14 mouse cellular contexts compared by ENCODE assay signal in genomic region chr10:57785552-57785951, GRCm38 (mm10). TPM values are rescaled to one million over a fixed set of nuclear protein-coding genes. Genes with fewer than 3 reads are reported as not detected.
DNase-seq lines count a peak whose midpoint lies in the region; ATAC-seq lines count a peak whose summit lies in the region.
"Had no signal": no experiment of that assay in that cellular context is flagged by ENCODE, and none has a peak within 500 bp of the region (broad histone marks: within the 10 kb centered on the region; RNA-seq: fewer than 3 reads in every experiment).

No protein-coding gene starts in this region.

- no peak for ATAC-seq in hindbrain, embryonic 13.5 days (ENCODE audit: low FRiP score)
- ATAC-seq in midbrain, embryonic 16.5 days: no peak
- ATAC-seq: inflammation-experienced regulatory T-cells, adult 6 months; liver, embryonic 12.5 days; lung, postnatal 0 days had no signal

- peaks cover 21% of the 10 kb centered on the region for H3K4me1 ChIP-seq in embryonic facial prominence, embryonic 10.5 days
- peaks cover 57% of the 10 kb centered on the region for H3K4me1 ChIP-seq in forebrain, embryonic 10.5 days
- H3K4me1 ChIP-seq in hindbrain, embryonic 13.5 days (replicated peaks): peaks cover 32% of the 10 kb centered on the region
- peaks cover 23% of the 10 kb centered on the region for H3K4me1 ChIP-seq in midbrain, embryonic 16.5 days (ENCODE audit: control insufficient read depth, insufficient read depth, low read length)
- H3K4me1 ChIP-seq: liver, embryonic 12.5 days had no signal

- no peaks in the 10 kb centered on the region for H3K36me3 ChIP-seq in embryonic facial prominence, embryonic 10.5 days (replicated peaks)
- peaks cover 12% of the 10 kb centered on the region; the same call in 1 of the 2 replicates for H3K36me3 ChIP-seq in forebrain, embryonic 10.5 days (replicated peaks)
- H3K36me3 ChIP-seq in hindbrain, embryonic 13.5 days: no peaks in the 10 kb centered on the region
- H3K36me3 ChIP-seq in midbrain, embryonic 16.5 days (ENCODE audit: control insufficient read depth, insufficient read depth, low read length): no peaks in the 10 kb centered on the region
- H3K36me3 ChIP-seq: liver, embryonic 12.5 days; stomach, embryonic 15.5 days had no signal

- H3K27me3 ChIP-seq in embryonic facial prominence, embryonic 10.5 days (replicated peaks; ENCODE audit: low read depth, poor library complexity, severe bottlenecking): peaks cover 7% of the 10 kb centered on the region; the same call in 1 of the 2 replicates
- H3K27me3 ChIP-seq in forebrain, embryonic 10.5 days (ENCODE audit: poor library complexity, severe bottlenecking): no peaks in the 10 kb centered on the region
- no peaks in the 10 kb centered on the region for H3K27me3 ChIP-seq in hindbrain, embryonic 13.5 days
- H3K27me3 ChIP-seq in midbrain, embryonic 16.5 days (ENCODE audit: control insufficient read depth, insufficient read depth, low read depth, low read length): no peaks in the 10 kb centered on the region
- H3K27me3 ChIP-seq: stomach, embryonic 15.5 days had no signal

- peak overlapping the region; percentile 48 for H3K4me3 ChIP-seq in embryonic facial prominence, embryonic 10.5 days
- peak overlapping the region; percentile 51 for H3K4me3 ChIP-seq in forebrain, embryonic 10.5 days
- H3K4me3 ChIP-seq in hindbrain, embryonic 13.5 days: peak overlapping the region; percentile 42
- H3K4me3 ChIP-seq in midbrain, embryonic 16.5 days (ENCODE audit: low read depth, low read length): peak overlapping the region; percentile 34
- H3K4me3 ChIP-seq: liver, embryonic 12.5 days; stomach, embryonic 15.5 days had no signal

- no peaks in the 10 kb centered on the region for H3K9me3 ChIP-seq in embryonic facial prominence, embryonic 10.5 days
- H3K9me3 ChIP-seq in forebrain, embryonic 10.5 days: 0 out of 2 replicates have a peak, but pooled peaks cover 3% of the 10 kb centered on the region
- H3K9me3 ChIP-seq in hindbrain, embryonic 13.5 days: no peaks in the 10 kb centered on the region
- H3K9me3 ChIP-seq in midbrain, embryonic 16.5 days (replicated peaks; ENCODE audit: control insufficient read depth, low read length, poor library complexity, severe bottlenecking): no peaks in the 10 kb centered on the region
- H3K9me3 ChIP-seq: liver, embryonic 12.5 days; stomach, embryonic 15.5 days had no signal

- peak overlapping the region; percentile 76 for H3K9ac ChIP-seq in hindbrain, embryonic 13.5 days
- peak overlapping the region; percentile 18; the same call in 1 of the 2 replicates for H3K9ac ChIP-seq in midbrain, embryonic 16.5 days (ENCODE audit: low read depth, low read length)
- H3K9ac ChIP-seq: liver, embryonic 12.5 days; stomach, embryonic 15.5 days had no signal

- 60% methylated on average over 2 of the region's 2 CpGs for WGBS in embryonic facial prominence, embryonic 10.5 days
- WGBS in forebrain, embryonic 10.5 days: 53% methylated on average over 2 of the region's 2 CpGs
- WGBS in hindbrain, embryonic 13.5 days: 22% methylated on average over 2 of the region's 2 CpGs
- 8% methylated on average over 2 of the region's 2 CpGs for WGBS in midbrain, embryonic 16.5 days

- no peak for DNase-seq in embryonic facial prominence, embryonic 10.5 days (ENCODE audit: low spot score)
- DNase-seq in forebrain, embryonic 10.5 days (ENCODE audit: extremely low spot score, low spot score): no peak
- no peak for DNase-seq in gastrocnemius, postnatal 4 days (ENCODE audit: low spot score in 2 of 2)
- DNase-seq in gastrocnemius, postnatal 25 days: no peak
- DNase-seq in left cerebral cortex, adult 18-20 months (ENCODE audit: low spot score in 2 of 2): no peak
- DNase-seq: adrenal gland, postnatal 10 days; cerebellum, postnatal 25 days; kidney, postnatal 4 days had no signal

- H3K27ac ChIP-seq in embryonic facial prominence, embryonic 10.5 days (replicated peaks): peak overlapping the region; percentile 73
- H3K27ac ChIP-seq in forebrain, embryonic 10.5 days: peak overlapping the region; percentile 84
- H3K27ac ChIP-seq in hindbrain, embryonic 13.5 days: peak overlapping the region; percentile 87
- H3K27ac ChIP-seq in midbrain, embryonic 16.5 days (ENCODE audit: low read length): peak overlapping the region; percentile 79
- H3K27ac ChIP-seq: liver, embryonic 12.5 days; stomach, embryonic 15.5 days had no signal

- peak overlapping the region; percentile 58 for H3K4me2 ChIP-seq in hindbrain, embryonic 13.5 days
- peak overlapping the region; percentile 60 for H3K4me2 ChIP-seq in midbrain, embryonic 16.5 days (ENCODE audit: low read length)
- H3K4me2 ChIP-seq: liver, embryonic 12.5 days had no signal

RNA-seq across cellular contexts. Expression of gene Fabp7, which starts 0.9 kb away (rescaled TPM):
- polyA plus RNA-seq in embryonic facial prominence, embryonic 10.5 days (2016; fragmentation: Nextera tagmentation; extraction: Ambion mirVana): 125 and 129 TPM in 2 replicates
- 140 and 229 TPM in 2 replicates for polyA plus RNA-seq in forebrain, embryonic 10.5 days (2016; fragmentation: Nextera tagmentation; extraction: Ambion mirVana)
- 2,194 and 2,515 TPM in 2 replicates for polyA plus RNA-seq in hindbrain, embryonic 13.5 days (2015; fragmentation: Nextera tagmentation; extraction: Ambion mirVana)
- 1,482 and 1,875 TPM in 2 replicates for polyA plus RNA-seq in midbrain, embryonic 16.5 days (2015; fragmentation: Nextera tagmentation; extraction: Ambion mirVana)
- total RNA-seq in gastrocnemius, postnatal 4 days (2021): 1 to 10 TPM; 2.9 to 3.4 TPM
- not detected for total RNA-seq in gastrocnemius, postnatal 25 days (2021)
- total RNA-seq in left cerebral cortex, adult 18-20 months (2021): 10 to 100 TPM; 45.3 to 56.9 TPM
- polyA plus RNA-seq: inflammation-experienced regulatory T-cells, adult 6 months had no signal

RNA-seq across cellular contexts. Expression of gene Smpdl3a, which starts 8.6 kb away (rescaled TPM):
- polyA plus RNA-seq in embryonic facial prominence, embryonic 10.5 days (2016; fragmentation: Nextera tagmentation; extraction: Ambion mirVana): 5.3 and 5.5 TPM in 2 replicates
- 5.1 and 5.9 TPM in 2 replicates for polyA plus RNA-seq in forebrain, embryonic 10.5 days (2016; fragmentation: Nextera tagmentation; extraction: Ambion mirVana)
- polyA plus RNA-seq in hindbrain, embryonic 13.5 days (2015; fragmentation: Nextera tagmentation; extraction: Ambion mirVana): 22.6 and 23.2 TPM in 2 replicates
- 22.6 and 26.2 TPM in 2 replicates for polyA plus RNA-seq in midbrain, embryonic 16.5 days (2015; fragmentation: Nextera tagmentation; extraction: Ambion mirVana)
- total RNA-seq in gastrocnemius, postnatal 4 days (2021): 10 to 100 TPM; 11.3 to 12.5 TPM
- total RNA-seq in gastrocnemius, postnatal 25 days (2021): 10 to 100 TPM; 37.6 to 47.7 TPM
- 10 to 100 TPM; 24.9 to 25.2 TPM for total RNA-seq in left cerebral cortex, adult 18-20 months (2021)
